Comparison of ENCODE assay signal across 27 mouse cellular contexts in the genomic region with DNA sequence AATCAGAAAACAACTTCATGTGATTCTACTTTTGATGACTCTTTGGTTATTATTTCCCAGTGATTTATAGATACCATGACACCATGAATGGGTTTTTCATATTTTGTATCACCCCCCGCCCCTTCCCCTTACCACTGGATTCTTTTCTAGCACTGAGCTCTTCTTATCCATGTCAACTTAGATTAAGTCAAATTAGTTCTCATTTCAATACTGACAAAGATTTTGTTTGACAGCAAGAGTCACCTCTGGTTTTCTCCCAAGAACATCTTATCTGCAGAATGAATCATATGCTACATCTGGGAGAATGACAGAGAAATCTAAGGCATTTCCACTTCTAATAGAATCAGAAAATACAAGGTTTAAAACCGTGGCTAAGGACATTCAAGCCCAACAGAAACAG.
"Had no signal": no experiment of that assay in that cellular context is flagged by ENCODE, and none has a peak within 500 bp of the region (broad histone marks: within the 10 kb centered on the region; RNA-seq: fewer than 3 reads in every experiment).

No protein-coding gene starts in this region.

- H3K4me1 ChIP-seq: embryonic facial prominence, embryonic 10.5 days; embryonic facial prominence, embryonic 12.5 days; embryonic facial prominence, embryonic 13.5 days; embryonic facial prominence, embryonic 15.5 days; forebrain, embryonic 10.5 days; forebrain, embryonic 12.5 days; forebrain, embryonic 13.5 days; forebrain, embryonic 15.5 days had no signal

- H3K36me3 ChIP-seq: embryonic facial prominence, embryonic 10.5 days; embryonic facial prominence, embryonic 12.5 days; embryonic facial prominence, embryonic 13.5 days; embryonic facial prominence, embryonic 15.5 days; forebrain, embryonic 10.5 days; forebrain, embryonic 12.5 days; forebrain, embryonic 15.5 days had no signal

- H3K9ac ChIP-seq: embryonic facial prominence, embryonic 12.5 days; embryonic facial prominence, embryonic 13.5 days; embryonic facial prominence, embryonic 15.5 days; forebrain, embryonic 12.5 days; forebrain, embryonic 13.5 days; forebrain, embryonic 15.5 days; forebrain, postnatal 0 days had no signal

- H3K27ac ChIP-seq: embryonic facial prominence, embryonic 10.5 days; embryonic facial prominence, embryonic 12.5 days; embryonic facial prominence, embryonic 13.5 days; embryonic facial prominence, embryonic 15.5 days; forebrain, embryonic 10.5 days; forebrain, embryonic 12.5 days; forebrain, embryonic 13.5 days; forebrain, embryonic 15.5 days; gastrocnemius, adult 2 months; heart, adult 2 months had no signal

- H3K9me3 ChIP-seq: embryonic facial prominence, embryonic 10.5 days; embryonic facial prominence, embryonic 12.5 days; embryonic facial prominence, embryonic 13.5 days; embryonic facial prominence, embryonic 15.5 days; forebrain, embryonic 10.5 days; forebrain, embryonic 12.5 days; forebrain, embryonic 13.5 days; forebrain, embryonic 15.5 days had no signal

- H3K4me3 ChIP-seq: embryonic facial prominence, embryonic 10.5 days; embryonic facial prominence, embryonic 12.5 days; embryonic facial prominence, embryonic 13.5 days; embryonic facial prominence, embryonic 15.5 days; erythroblast, embryonic 14.5 days; forebrain, embryonic 10.5 days; forebrain, embryonic 12.5 days; forebrain, embryonic 13.5 days; forebrain, embryonic 15.5 days; gastrocnemius, adult 2 months; heart, adult 2 months had no signal

- DNase-seq: cerebellum, adult 9-10 months; cerebellum, adult 9-11 months; cerebellum, postnatal 10 days; cerebellum, postnatal 14 days; cerebellum, postnatal 25 days; cerebellum, postnatal 36 days; embryo, embryonic 11 days; forebrain, postnatal 0 days; gastrocnemius, adult 2 months; gastrocnemius, postnatal 10 days; gastrocnemius, postnatal 14 days; gastrocnemius, postnatal 25 days; gastrocnemius, postnatal 36 days; heart, adult 11 months; heart, adult 18-20 months; heart, adult 2 months had no signal

- H3K27me3 ChIP-seq: embryonic facial prominence, embryonic 12.5 days; embryonic facial prominence, embryonic 13.5 days; embryonic facial prominence, embryonic 15.5 days; forebrain, embryonic 12.5 days; forebrain, embryonic 13.5 days; forebrain, embryonic 15.5 days had no signal

- H3K4me2 ChIP-seq: embryonic facial prominence, embryonic 12.5 days; embryonic facial prominence, embryonic 13.5 days; embryonic facial prominence, embryonic 15.5 days; forebrain, embryonic 12.5 days; forebrain, embryonic 13.5 days; forebrain, embryonic 15.5 days had no signal

- ATAC-seq: forebrain, embryonic 13.5 days; forebrain, embryonic 14.5 days; forebrain, embryonic 15.5 days; forebrain, embryonic 16.5 days; forebrain, postnatal 0 days had no signal
